Mouse (Mus musculus) megakaryocyte, embryonic 14.5 days (primary cell): Measurements from ENCODE around the gene Aldh1b1. TPM values are rescaled to one million over a fixed set of nuclear protein-coding genes. Genes with fewer than 3 reads are reported as not detected.

Experiments used
- H3K27me3 ChIP-seq: replicated peaks from 2 replicates; pipeline ENCODE3; 2012; ENCODE audit warnings: inconsistent platforms
- H3K36me3 ChIP-seq: replicated peaks from 2 replicates; pipeline ENCODE3; 2012; ENCODE audit warnings: low read length, inconsistent platforms, mixed read lengths
- H3K4me1 ChIP-seq: 2 replicates; pipeline ENCODE4 v1.6.1; 2012; ENCODE audit warnings: inconsistent platforms
- H3K4me3 ChIP-seq: replicated peaks from 2 replicates; pipeline ENCODE3; 2012; ENCODE audit warnings: moderate library complexity, mild to moderate bottlenecking, inconsistent platforms
- H3K9me3 ChIP-seq: 2 replicates; pipeline ENCODE4 v1.6.1; 2012; ENCODE audit warnings: inconsistent platforms
- FLI1 ChIP-seq: IDR thresholded peaks from 2 replicates; pipeline ENCODE4 v1.6.1; 2012; ENCODE audit warnings: low read length, inconsistent platforms, mixed read lengths
- GATA1 ChIP-seq: IDR thresholded peaks from 3 replicates; pipeline ENCODE4 v1.6.1; 2012; ENCODE audit warnings: mixed read lengths, low read length, inconsistent platforms, borderline replicate concordance
- polyA plus RNA-seq: library from polyadenylated mRNA; stranded (reverse); fragments of >175 nt; gene quantifications from 2 replicates; pipeline ENCODE4 v1.2.3, GENCODE M21; 2012; ENCODE audit warnings: low replicate concordance; ENCODE audit not compliant: insufficient read depth

The Aldh1b1 gene
- polyA plus RNA-seq, 1 experiment = 2.6 TPM

- peaks cover 87% of the 10 kb centered on the region for H3K27me3 ChIP-seq
- no peaks in the 10 kb centered on the region for H3K36me3 ChIP-seq
- TF ChIP-seq FLI1 (no peak), GATA1 (no peak)
- no peak overlapping the region for H3K4me3 ChIP-seq
- H3K9me3 ChIP-seq = no peaks in the 10 kb centered on the region
- H3K4me1 ChIP-seq = peaks cover 9% of the 10 kb centered on the region
Observed at GRCm38 (mm10) chr4:45824049-45824760, 25.4 kb downstream of the Aldh1b1 start.

GRCm38 (mm10) chr4:45824761-45825556 lies 26.1 kb downstream of the Aldh1b1 start:
- Histone ChIP-seq H3K9me3 (no peaks in the 10 kb centered on the region), H3K27me3 (peaks cover 87% of the 10 kb centered on the region), H3K36me3 (no peaks in the 10 kb centered on the region), H3K4me3 (no peak overlapping the region), H3K4me1 (peaks cover 1% of the 10 kb centered on the region; the same call in 1 of the 2 replicates)
- TF ChIP-seq FLI1 = no peak
- no peak for TF ChIP-seq GATA1

- Histone ChIP-seq H3K9me3 (no peaks in the 10 kb centered on the region), H3K36me3 (no peaks in the 10 kb centered on the region), H3K4me3 (no peak within 1 kb of the TSS), H3K27me3 (peaks cover 90% of the 10 kb centered on the region), H3K4me1 (no peaks in the 10 kb centered on the region)
- TF ChIP-seq GATA1 (no peak), FLI1 (no peak)
Observed at GRCm38 (mm10) chr4:45826275-45827040, 27.6 kb downstream of the Aldh1b1 start, which contains the start of gene Igfbpl1. Gene Igfbpl1 (minus strand): TSS chr4:45826923.

- H3K36me3 ChIP-seq = no peaks in the 10 kb centered on the region
- no peak for TF ChIP-seq FLI1
- no peak for TF ChIP-seq GATA1
- H3K27me3 ChIP-seq = peaks cover 75% of the 10 kb centered on the region
- no peaks in the 10 kb centered on the region for H3K9me3 ChIP-seq
- no peaks in the 10 kb centered on the region; the same call in 1 of the 2 replicates for H3K4me1 ChIP-seq
- H3K4me3 ChIP-seq = no peak overlapping the region
Observed at GRCm38 (mm10) chr4:45829907-45830759, 31.3 kb downstream of the Aldh1b1 start.

GRCm38 (mm10) chr4:45831996-45832395 lies 33.2 kb downstream of the Aldh1b1 start:
- H3K4me3 ChIP-seq = no peak overlapping the region
- TF ChIP-seq GATA1 (no peak), FLI1 (no peak)
- no peaks in the 10 kb centered on the region for H3K9me3 ChIP-seq
- H3K36me3 ChIP-seq = no peaks in the 10 kb centered on the region
- no peaks in the 10 kb centered on the region; the same call in 1 of the 2 replicates for H3K4me1 ChIP-seq
- peaks cover 57% of the 10 kb centered on the region for H3K27me3 ChIP-seq

GRCm38 (mm10) chr4:45833461-45833860 lies 34.6 kb downstream of the Aldh1b1 start:
- H3K4me3 ChIP-seq = no peak overlapping the region
- peaks cover 43% of the 10 kb centered on the region for H3K27me3 ChIP-seq
- no peaks in the 10 kb centered on the region for H3K9me3 ChIP-seq
- no peak for TF ChIP-seq GATA1
- no peak for TF ChIP-seq FLI1
- no peaks in the 10 kb centered on the region; the same call in 1 of the 2 replicates for H3K4me1 ChIP-seq
- H3K36me3 ChIP-seq = no peaks in the 10 kb centered on the region

GRCm38 (mm10) chr4:45844355-45844754 lies 45.5 kb downstream of the Aldh1b1 start:
- no peak overlapping the region for H3K4me3 ChIP-seq
- H3K27me3 ChIP-seq = peaks cover 34% of the 10 kb centered on the region
- H3K9me3 ChIP-seq = 0 out of 2 replicates have a peak, but pooled peaks cover 3% of the 10 kb centered on the region
- TF ChIP-seq GATA1 (no peak), FLI1 (no peak)
- H3K36me3 ChIP-seq = no peaks in the 10 kb centered on the region
- peaks cover 7% of the 10 kb centered on the region for H3K4me1 ChIP-seq

- Histone ChIP-seq H3K4me3 (no peak overlapping the region), H3K4me1 (peaks cover 17% of the 10 kb centered on the region), H3K9me3 (0 out of 2 replicates have a peak, but pooled peaks cover 3% of the 10 kb centered on the region), H3K36me3 (no peaks in the 10 kb centered on the region), H3K27me3 (peaks cover 47% of the 10 kb centered on the region)
- TF ChIP-seq FLI1 = no peak
- no peak for TF ChIP-seq GATA1
Observed at GRCm38 (mm10) chr4:45846263-45846662, 47.4 kb downstream of the Aldh1b1 start.
